In genomic region chr2:10008593-10008992, GRCm38 (mm10) we compare ENCODE assay signal across 24 mouse cellular contexts. TPM values are rescaled to one million over a fixed set of nuclear protein-coding genes. Genes with fewer than 3 reads are reported as not detected.
DNase-seq lines count a peak whose midpoint lies in the region; ATAC-seq and TF ChIP-seq lines count a peak whose summit lies in the region.
"Had no signal": no experiment of that assay in that cellular context is flagged by ENCODE, and none has a peak within 500 bp of the region (broad histone marks: within the 10 kb centered on the region; RNA-seq: fewer than 3 reads in every experiment).

No protein-coding gene starts in this region.

- 0 out of 2 replicates have a peak overlapping the region, but pooled peaks have one; percentile 5 for H3K9ac ChIP-seq in kidney, embryonic 15.5 days
- no peak overlapping the region for H3K9ac ChIP-seq in liver, embryonic 11.5 days (ENCODE audit: low read depth, low read length)
- H3K9ac ChIP-seq in MEL (ENCODE audit: control insufficient read depth, low read depth, low read length, poor library complexity, severe bottlenecking) = peak overlapping the region; percentile 23; the same call in 1 of the 2 replicates
- H3K9ac ChIP-seq in liver, embryonic 14.5 days (replicated peaks) = no peak overlapping the region
- H3K9ac ChIP-seq: forebrain, embryonic 15.5 days; heart, embryonic 13.5 days; hindbrain, embryonic 12.5 days; hindbrain, embryonic 15.5 days had no signal

- H3K4me3 ChIP-seq in kidney, embryonic 15.5 days (replicated peaks) = no peak overlapping the region
- no peak overlapping the region for H3K4me3 ChIP-seq in liver, embryonic 11.5 days (ENCODE audit: low read depth, low read length)
- peak overlapping the region in 1 of 2 experiments; percentile 33; a peak in 2 of 4 replicates for H3K4me3 ChIP-seq in MEL (ENCODE audit: control insufficient read depth in 1 of 2, insufficient read depth in 1 of 2, low read depth in 2 of 2, low read length in 2 of 2)
- no peak overlapping the region for H3K4me3 ChIP-seq in liver, embryonic 14.5 days (ENCODE audit: insufficient read depth in 1 of 2, low read depth in 2 of 2, low read length in 2 of 2)
- H3K4me3 ChIP-seq: forebrain, embryonic 15.5 days; heart, embryonic 10.5 days; heart, embryonic 13.5 days; hindbrain, embryonic 12.5 days; hindbrain, embryonic 15.5 days had no signal

- no peak for DNase-seq in kidney, postnatal 10 days
- DNase-seq in liver, embryonic 11.5 days (ENCODE audit: low spot score) = no peak
- DNase-seq in liver (no peak), MEL (ENCODE audit: low read depth, low spot score) (peak; percentile 22)
- no peak for DNase-seq in liver, embryonic 14.5 days (ENCODE audit: low read depth in 3 of 3, low spot score in 3 of 3)
- no peak for DNase-seq in retina, postnatal 1 day
- DNase-seq in right cerebral cortex, adult 2 months (ENCODE audit: low spot score in 2 of 2) = no peak
- DNase-seq: adrenal gland, adult 8-10 months; adrenal gland, postnatal 25 days; B cell, adult 2 months; cerebellum, adult 18-20 months; cerebellum, adult 9-10 months; cerebellum, postnatal 14 days; gastrocnemius, postnatal 25 days; heart, adult 18-20 months; heart, postnatal 14 days had no signal

- no peak for TF ChIP-seq RAD21 in MEL (IDR thresholded peaks at IDR 0.05; ENCODE audit: low read depth, low read length)

- no peak overlapping the region for H3K27ac ChIP-seq in kidney, embryonic 15.5 days
- H3K27ac ChIP-seq in liver, embryonic 11.5 days (ENCODE audit: low read depth, low read length) = no peak overlapping the region
- no peak overlapping the region for H3K27ac ChIP-seq in MEL (ENCODE audit: control insufficient read depth, low read depth, low read length)
- no peak overlapping the region for H3K27ac ChIP-seq in liver, embryonic 14.5 days
- H3K27ac ChIP-seq: forebrain, embryonic 15.5 days; heart, embryonic 10.5 days; heart, embryonic 13.5 days; hindbrain, embryonic 12.5 days; hindbrain, embryonic 15.5 days had no signal

- H3K36me3 ChIP-seq in kidney, embryonic 15.5 days = no peaks in the 10 kb centered on the region
- no peaks in the 10 kb centered on the region for H3K36me3 ChIP-seq in liver, embryonic 11.5 days (ENCODE audit: control insufficient read depth, insufficient read depth, low read length)
- H3K36me3 ChIP-seq in MEL (ENCODE audit: control insufficient read depth in 1 of 2, insufficient read depth in 2 of 2, low read length in 2 of 2) = peaks cover 0 to 19% of the 10 kb centered on the region in 2 experiments; a peak in 3 of 4 replicates
- no peaks in the 10 kb centered on the region for H3K36me3 ChIP-seq in liver, embryonic 14.5 days (replicated peaks; ENCODE audit: control insufficient read depth, insufficient read depth, low read depth)
- H3K36me3 ChIP-seq: forebrain, embryonic 15.5 days; heart, embryonic 10.5 days; heart, embryonic 13.5 days; hindbrain, embryonic 12.5 days; hindbrain, embryonic 15.5 days had no signal

- H3K4me2 ChIP-seq in kidney, embryonic 15.5 days = peak overlapping the region; percentile 15; the same call in 1 of the 2 replicates
- peak overlapping the region; percentile 19 for H3K4me2 ChIP-seq in liver, embryonic 11.5 days
- H3K4me2 ChIP-seq in liver, embryonic 14.5 days (ENCODE audit: low read depth) = peak overlapping the region; percentile 33; the same call in 1 of the 2 replicates
- H3K4me2 ChIP-seq: forebrain, embryonic 15.5 days; heart, embryonic 13.5 days; hindbrain, embryonic 12.5 days; hindbrain, embryonic 15.5 days had no signal

- TF ChIP-seq EP300 in MEL (IDR thresholded peaks at IDR 0.05; ENCODE audit: low read depth in 1 of 2, low read length in 2 of 2) = peak; percentile 72 to 79
- no peak for TF ChIP-seq EP300 in liver, embryonic 14.5 days (IDR thresholded peaks at IDR 0.05; ENCODE audit: low read depth)

- no peaks in the 10 kb centered on the region for H3K27me3 ChIP-seq in kidney, embryonic 15.5 days
- no peaks in the 10 kb centered on the region for H3K27me3 ChIP-seq in liver, embryonic 11.5 days (replicated peaks; ENCODE audit: control insufficient read depth, insufficient read depth, low read length)
- H3K27me3 ChIP-seq in MEL (ENCODE audit: control insufficient read depth in 1 of 2, insufficient read depth in 2 of 2, low read length in 2 of 2) = no peaks in the 10 kb centered on the region
- H3K27me3 ChIP-seq in liver, embryonic 14.5 days (ENCODE audit: control insufficient read depth, insufficient read depth, low read length) = no peaks in the 10 kb centered on the region
- H3K27me3 ChIP-seq: CH12.LX; forebrain, embryonic 15.5 days; heart, embryonic 13.5 days; hindbrain, embryonic 12.5 days; hindbrain, embryonic 15.5 days had no signal

- H3K4me1 ChIP-seq in kidney, embryonic 15.5 days = peaks cover 14% of the 10 kb centered on the region; the same call in 1 of the 2 replicates
- H3K4me1 ChIP-seq in liver, embryonic 11.5 days (replicated peaks; ENCODE audit: control insufficient read depth, insufficient read depth, low read length) = peaks cover 22% of the 10 kb centered on the region
- H3K4me1 ChIP-seq in MEL (ENCODE audit: control insufficient read depth in 1 of 2, insufficient read depth in 2 of 2, low read length in 2 of 2) = peaks cover 10 to 11% of the 10 kb centered on the region in 2 experiments
- H3K4me1 ChIP-seq in liver, embryonic 14.5 days (replicated peaks; ENCODE audit: control insufficient read depth in 2 of 2, insufficient read depth in 2 of 2, low read length in 1 of 2) = peaks cover 4 to 11% of the 10 kb centered on the region in 2 experiments
- H3K4me1 ChIP-seq: hindbrain, embryonic 12.5 days had no signal

- TF ChIP-seq POLR2A in MEL (IDR thresholded peaks at IDR 0.05; ENCODE audit: control insufficient read depth in 1 of 2, insufficient read depth in 1 of 2, low read depth in 1 of 2, low read length in 2 of 2, poor library complexity in 1 of 2) = no peak

- TF ChIP-seq CTCF in MEL (IDR thresholded peaks at IDR 0.05 in 2 of 3, conservative IDR thresholded peaks at IDR 0.05 in 1 of 3; ENCODE audit: control insufficient read depth in 1 of 3, insufficient read depth in 1 of 3, low read depth in 2 of 3, low read length in 3 of 3, poor library complexity in 1 of 3, severe bottlenecking in 1 of 3) = no peak
- TF ChIP-seq CTCF in liver, embryonic 14.5 days (IDR thresholded peaks at IDR 0.05; ENCODE audit: low read depth) = no peak

- WGBS in kidney, embryonic 15.5 days = 77% methylated on average over 4 of the region's 4 CpGs
- 32% methylated on average over 4 of the region's 4 CpGs for WGBS in liver, embryonic 11.5 days
- WGBS in liver, embryonic 14.5 days (ENCODE audit: insufficient replicate concordance) = 14% methylated on average over 4 of the region's 4 CpGs

- peaks cover 23% of the 10 kb centered on the region for H3K79me2 ChIP-seq in MEL (ENCODE audit: control insufficient read depth, insufficient read depth, low read length, poor library complexity)

- ATAC-seq in kidney, embryonic 15.5 days (replicated peaks; ENCODE audit: low FRiP score) = no peak
- ATAC-seq in liver, embryonic 11.5 days (replicated peaks; ENCODE audit: low FRiP score) = no peak; the same call in 1 of the 2 replicates
- no peak for ATAC-seq in liver, embryonic 14.5 days (ENCODE audit: insufficient read depth)
- ATAC-seq: activated CD4-positive, CD25-positive, alpha-beta regulatory T cell, adult 4 months; forebrain, embryonic 15.5 days had no signal

- no peaks in the 10 kb centered on the region for H3K9me3 ChIP-seq in kidney, embryonic 15.5 days (replicated peaks)
- no peaks in the 10 kb centered on the region for H3K9me3 ChIP-seq in liver, embryonic 11.5 days (ENCODE audit: control insufficient read depth, low read length)
- H3K9me3 ChIP-seq in MEL (replicated peaks; ENCODE audit: insufficient read depth, low read length) = no peaks in the 10 kb centered on the region
- no peaks in the 10 kb centered on the region for H3K9me3 ChIP-seq in liver, embryonic 14.5 days (ENCODE audit: control insufficient read depth, low read length)
- H3K9me3 ChIP-seq: forebrain, embryonic 15.5 days; heart, embryonic 10.5 days; heart, embryonic 13.5 days; hindbrain, embryonic 12.5 days; hindbrain, embryonic 15.5 days had no signal

TF ChIP-seq in MEL, 35 proteins besides CTCF, POLR2A, EP300 and RAD21:
- TF ChIP-seq TCF12 (IDR thresholded peaks at IDR 0.05; ENCODE audit: low read depth, low read length) = peak; percentile 77
- TF ChIP-seq SIN3A (IDR thresholded peaks at IDR 0.05; ENCODE audit: low read length) = peak; percentile 41; the same call in 1 of the 2 replicates
- no peak for TF ChIP-seq GABPA (IDR thresholded peaks at IDR 0.05; ENCODE audit: low read depth, low read length)
- TF ChIP-seq NRF1 (IDR thresholded peaks at IDR 0.05; ENCODE audit: insufficient read depth, low read depth, low read length, poor library complexity, severe bottlenecking) = no peak
- TF ChIP-seq RCOR1 (IDR thresholded peaks at IDR 0.05; ENCODE audit: low read depth, low read length) = peak; percentile 46; the same call in 1 of the 2 replicates
- no peak for TF ChIP-seq KAT2A (conservative IDR thresholded peaks at IDR 0.05; ENCODE audit: low read depth, low read length)
- TF ChIP-seq GATA1 (IDR thresholded peaks at IDR 0.05; ENCODE audit: low read depth, low read length) = peak; percentile 91
- no peak for TF ChIP-seq HCFC1 (IDR thresholded peaks at IDR 0.05; ENCODE audit: low read depth, low read length)
- no peak for TF ChIP-seq ZMIZ1 (IDR thresholded peaks at IDR 0.05; ENCODE audit: low read depth, low read length)
- TF ChIP-seq ZNF384 (IDR thresholded peaks at IDR 0.05; ENCODE audit: low read depth, low read length) = no peak
- TF ChIP-seq USF1 (IDR thresholded peaks at IDR 0.05; ENCODE audit: low read depth, low read length) = no peak
- TF ChIP-seq TAL1 (IDR thresholded peaks at IDR 0.05; ENCODE audit: low read length) = no peak

RNA-seq across cellular contexts. Expression of gene Taf3, which starts 39.8 kb away (rescaled TPM):
- polyA plus RNA-seq in kidney, embryonic 15.5 days (2015; fragmentation: Nextera tagmentation; extraction: Ambion mirVana) = 16.4 TPM in 2 replicates
- 14.9 and 18.6 TPM in 2 replicates for polyA plus RNA-seq in liver, embryonic 11.5 days (2014; fragmentation: Nextera tagmentation; extraction: Ambion mirVana)
- total RNA-seq in MEL (2012; rRNA removed) = 8.3 and 9.1 TPM in 2 replicates
- 10 to 100 TPM in 1 of 2 experiments, not detected in 1; 20.9 TPM for polyA plus RNA-seq in MEL (2012; ENCODE audit: insufficient read depth in 1 of 2, insufficient read length in 2 of 2, low read depth in 1 of 2, low replicate concordance in 2 of 2, missing spikeins in 1 of 2)
- polyA plus RNA-seq in liver, embryonic 14.5 days (2012; rRNA removed) = 3.2 and 4.7 TPM in 2 replicates
- 5.0 and 6.7 TPM in 2 replicates for polyA plus RNA-seq in liver, embryonic 14.5 days (2014; fragmentation: Nextera tagmentation; extraction: Ambion mirVana)

Comparison
In these comparisons a context has a peak if more than half of its experiments do, and no peak if none do; other contexts are left out.
1. H3K9ac ChIP-seq: peak in kidney, embryonic 15.5 days (single experiment) and MEL (single experiment); none in liver, embryonic 11.5 days (single experiment) and liver, embryonic 14.5 days (single experiment).
2. Peak in every context shown above with its lines, with median percentiles within 50 percentile points of each other: H3K4me2 ChIP-seq.